Mouse (Mus musculus) MEL (cell line): ENCODE results near the gene Sh3glb2. TPM values are rescaled to one million over a fixed set of nuclear protein-coding genes. Genes with fewer than 3 reads are reported as not detected.

Experiments used
- DNase-seq: peaks from one replicate; pipeline ENCODE4 v3.0.0; 2011; ENCODE audit warnings: low read depth, low spot score
- H3K27ac ChIP-seq: 2 replicates; pipeline ENCODE4 v1.5.1; 2012; ENCODE audit warnings: low read depth, mild to moderate bottlenecking, control low read depth, low read length, moderate library complexity; ENCODE audit not compliant: control insufficient read depth
- H3K27me3 ChIP-seq, 2 experiments: fragments of 150-350 bp in 1 of 2; sonication (generic) in 1 of 2; 2 replicates each; pipeline ENCODE4 v1.6.1; 2012; ENCODE audit warnings: low read length in 2 of 2, mild to moderate bottlenecking in 2 of 2, improper control_type of control experiment in 1 of 2, moderate library complexity in 1 of 2; ENCODE audit not compliant: insufficient read depth in 2 of 2, control insufficient read depth in 1 of 2
- H3K36me3 ChIP-seq, 2 experiments: 2 replicates each; pipeline ENCODE4 v1.6.1; 2012 to 2014; ENCODE audit warnings: low read length in 2 of 2, improper control_type of control experiment in 1 of 2, inconsistent platforms in 1 of 2, mild to moderate bottlenecking in 1 of 2; ENCODE audit not compliant: insufficient read depth in 2 of 2, control insufficient read depth in 1 of 2
- H3K4me1 ChIP-seq, 2 experiments: fragments of 150-350 bp in 1 of 2; sonication (generic) in 1 of 2; 2 replicates each; pipeline ENCODE4 v1.6.1; 2012; ENCODE audit warnings: low read length in 2 of 2, improper control_type of control experiment in 1 of 2, mild to moderate bottlenecking in 1 of 2; ENCODE audit not compliant: insufficient read depth in 2 of 2, control insufficient read depth in 1 of 2
- H3K4me3 ChIP-seq, 2 experiments: fragments of 150-350 bp in 1 of 2; sonication (generic) in 1 of 2; 2 replicates each; pipeline ENCODE4 v1.5.1; 2012; ENCODE audit warnings: low read depth in 2 of 2, low read length in 2 of 2, mild to moderate bottlenecking in 2 of 2, moderate library complexity in 2 of 2, control low read depth in 1 of 2, improper control_type of control experiment in 1 of 2; ENCODE audit not compliant: control insufficient read depth in 1 of 2, insufficient read depth in 1 of 2
- H3K79me2 ChIP-seq: 2 replicates; pipeline ENCODE4 v1.6.1; 2012; ENCODE audit warnings: mild to moderate bottlenecking, low read length, moderate library complexity; ENCODE audit not compliant: control insufficient read depth, poor library complexity, insufficient read depth
- H3K9ac ChIP-seq: 2 replicates; pipeline ENCODE4 v1.6.1; 2012; ENCODE audit warnings: low read depth, mild to moderate bottlenecking, control low read depth, low read length, moderate library complexity; ENCODE audit not compliant: control insufficient read depth, poor library complexity, severe bottlenecking
- H3K9me3 ChIP-seq: fragments of 150-350 bp; sonication (generic); replicated peaks from 2 replicates; pipeline ENCODE4 v1.6.1; 2012; ENCODE audit warnings: mild to moderate bottlenecking, low read length, improper control_type of control experiment, moderate library complexity; ENCODE audit not compliant: insufficient read depth
- BHLHE40 ChIP-seq: IDR thresholded peaks from 2 replicates; pipeline ENCODE4 v1.6.1; 2012; ENCODE audit warnings: low read depth, mild to moderate bottlenecking, inconsistent platforms, low read length, improper control_type of control experiment, borderline replicate concordance
- CTCF ChIP-seq, 3 experiments: IDR thresholded peaks in 2 of 3; conservative IDR thresholded peaks in 1 of 3; 2 replicates each; pipeline ENCODE4 v1.5.1; 2011 to 2012; ENCODE audit warnings: low read length in 3 of 3, low read depth in 2 of 3, mild to moderate bottlenecking in 2 of 3, improper control_type of control experiment in 1 of 3, inconsistent platforms in 1 of 3, mixed read lengths in 1 of 3, moderate library complexity in 1 of 3; ENCODE audit not compliant: control insufficient read depth in 1 of 3, insufficient read depth in 1 of 3, poor library complexity in 1 of 3, severe bottlenecking in 1 of 3
- E2F4 ChIP-seq: IDR thresholded peaks from 2 replicates; pipeline ENCODE4 v1.6.1; 2011; ENCODE audit warnings: low read depth, low read length, improper control_type of control experiment, borderline replicate concordance
- ELF1 ChIP-seq: IDR thresholded peaks from 2 replicates; pipeline ENCODE4 v1.6.1; 2014; ENCODE audit warnings: low read depth, mild to moderate bottlenecking, inconsistent platforms, low read length, improper control_type of control experiment, moderate library complexity
- EP300 ChIP-seq, 2 experiments: IDR thresholded peaks; 2 replicates each; pipeline ENCODE4 v1.6.1; 2011; ENCODE audit warnings: improper control_type of control experiment in 2 of 2, low read length in 2 of 2, low read depth in 1 of 2, mild to moderate bottlenecking in 1 of 2
- ETS1 ChIP-seq: IDR thresholded peaks from 2 replicates; pipeline ENCODE4 v1.6.1; 2012; ENCODE audit warnings: low read depth, mild to moderate bottlenecking, inconsistent platforms, low read length, improper control_type of control experiment, moderate library complexity
- GATA1 ChIP-seq: IDR thresholded peaks from 2 replicates; pipeline ENCODE4 v1.6.1; 2011; ENCODE audit warnings: low read depth, low read length, improper control_type of control experiment
- HCFC1 ChIP-seq: IDR thresholded peaks from 2 replicates; pipeline ENCODE4 v1.6.1; 2012; ENCODE audit warnings: low read depth, mild to moderate bottlenecking, inconsistent platforms, low read length, improper control_type of control experiment, moderate library complexity
- JUND ChIP-seq: IDR thresholded peaks from 2 replicates; pipeline ENCODE4 v1.6.1; 2011; ENCODE audit warnings: low read depth, mild to moderate bottlenecking, improper control_type of control experiment, low read length
- KAT2A ChIP-seq: conservative IDR thresholded peaks from 2 replicates; pipeline ENCODE4 v1.6.1; 2012; ENCODE audit warnings: low read depth, low read length, improper control_type of control experiment, inconsistent platforms
- MAFK ChIP-seq: IDR thresholded peaks from 2 replicates; pipeline ENCODE4 v1.6.1; 2011; ENCODE audit warnings: low read depth, mild to moderate bottlenecking, low read length, improper control_type of control experiment, borderline replicate concordance
- MXI1 ChIP-seq: IDR thresholded peaks from 2 replicates; pipeline ENCODE4 v1.6.1; 2011; ENCODE audit warnings: mild to moderate bottlenecking, low read depth, low read length, improper control_type of control experiment
- MYC ChIP-seq: IDR thresholded peaks from 2 replicates; pipeline ENCODE4 v1.6.1; 2011; ENCODE audit warnings: low read depth, mild to moderate bottlenecking, low read length, improper control_type of control experiment, moderate library complexity
- NRF1 ChIP-seq: IDR thresholded peaks from 2 replicates; pipeline ENCODE4 v1.6.1; 2014; ENCODE audit warnings: low read depth, mild to moderate bottlenecking, inconsistent platforms, low read length, improper control_type of control experiment, moderate library complexity; ENCODE audit not compliant: poor library complexity, insufficient read depth, severe bottlenecking
- POLR2A ChIP-seq, 2 experiments: IDR thresholded peaks; 2 replicates each; pipeline ENCODE4 v1.6.1; 2011 to 2012; ENCODE audit warnings: low read length in 2 of 2, mild to moderate bottlenecking in 2 of 2, control low read depth in 1 of 2, improper control_type of control experiment in 1 of 2, low read depth in 1 of 2, moderate library complexity in 1 of 2; ENCODE audit not compliant: control insufficient read depth in 1 of 2, insufficient read depth in 1 of 2, poor library complexity in 1 of 2
- POLR2AphosphoS5 ChIP-seq: IDR thresholded peaks from 2 replicates; pipeline ENCODE4 v1.6.1; 2012; ENCODE audit warnings: low read depth, borderline replicate concordance, mild to moderate bottlenecking, inconsistent platforms, low read length, moderate library complexity, mixed read lengths
- RAD21 ChIP-seq: IDR thresholded peaks from 2 replicates; pipeline ENCODE4 v1.6.1; 2011; ENCODE audit warnings: mild to moderate bottlenecking, low read depth, low read length, improper control_type of control experiment
- SMC3 ChIP-seq: IDR thresholded peaks from 2 replicates; pipeline ENCODE4 v1.6.1; 2011; ENCODE audit warnings: low read depth, low read length, improper control_type of control experiment
- TBP ChIP-seq: IDR thresholded peaks from 2 replicates; pipeline ENCODE4 v1.8.0; 2011; ENCODE audit warnings: low read depth, low read length, improper control_type of control experiment
- UBTF ChIP-seq: IDR thresholded peaks from 2 replicates; pipeline ENCODE4 v1.6.1; 2012; ENCODE audit warnings: low read depth, mild to moderate bottlenecking, inconsistent platforms, low read length, improper control_type of control experiment, moderate library complexity, borderline replicate concordance; ENCODE audit not compliant: insufficient read depth
- USF2 ChIP-seq, 2 experiments: IDR thresholded peaks; 2 replicates each; pipeline ENCODE4 v1.6.1; 2011 to 2012; ENCODE audit warnings: improper control_type of control experiment in 2 of 2, low read length in 2 of 2, borderline replicate concordance in 1 of 2, inconsistent platforms in 1 of 2, low read depth in 1 of 2, mild to moderate bottlenecking in 1 of 2; ENCODE audit not compliant: insufficient read depth in 1 of 2
- ZC3H11A ChIP-seq: IDR thresholded peaks from 2 replicates; pipeline ENCODE4 v1.6.1; 2012; ENCODE audit warnings: low read depth, mild to moderate bottlenecking, inconsistent platforms, low read length, improper control_type of control experiment
- ZKSCAN1 ChIP-seq: IDR thresholded peaks from 2 replicates; pipeline ENCODE4 v1.6.1; 2012; ENCODE audit warnings: low read depth, mild to moderate bottlenecking, inconsistent platforms, low read length, improper control_type of control experiment, moderate library complexity
- ZMIZ1 ChIP-seq: IDR thresholded peaks from 2 replicates; pipeline ENCODE4 v1.6.1; 2012; ENCODE audit warnings: low read depth, mild to moderate bottlenecking, inconsistent platforms, low read length, improper control_type of control experiment, moderate library complexity
- ZNF384 ChIP-seq: IDR thresholded peaks from 2 replicates; pipeline ENCODE4 v1.6.1; 2012; ENCODE audit warnings: low read depth, mild to moderate bottlenecking, inconsistent platforms, low read length, improper control_type of control experiment
- polyA plus RNA-seq, 2 experiments: library from polyadenylated mRNA; stranded (reverse) in 1 of 2; unstranded in 1 of 2; fragments of >175 nt in 1 of 2; fragments of >200 nt in 1 of 2; gene quantifications; 2 replicates each; pipeline versions ENCODE4 v1.2.1 to v1.2.4; 2012; ENCODE audit warnings: low replicate concordance in 2 of 2, low read depth in 1 of 2; ENCODE audit not compliant: insufficient read length in 2 of 2, insufficient read depth in 1 of 2, missing spikeins in 1 of 2
- total RNA-seq: library from RNA; depleted of rRNA; stranded (reverse); fragments of 300-350 nt; gene quantifications from 2 replicates; pipeline ENCODE4 v1.2.3, GENCODE M21; 2012

Gene Sh3glb2
- total and polyA plus RNA-seq, 3 experiments: 48.0 to 60.1 TPM; not detected in 1

DNA sequence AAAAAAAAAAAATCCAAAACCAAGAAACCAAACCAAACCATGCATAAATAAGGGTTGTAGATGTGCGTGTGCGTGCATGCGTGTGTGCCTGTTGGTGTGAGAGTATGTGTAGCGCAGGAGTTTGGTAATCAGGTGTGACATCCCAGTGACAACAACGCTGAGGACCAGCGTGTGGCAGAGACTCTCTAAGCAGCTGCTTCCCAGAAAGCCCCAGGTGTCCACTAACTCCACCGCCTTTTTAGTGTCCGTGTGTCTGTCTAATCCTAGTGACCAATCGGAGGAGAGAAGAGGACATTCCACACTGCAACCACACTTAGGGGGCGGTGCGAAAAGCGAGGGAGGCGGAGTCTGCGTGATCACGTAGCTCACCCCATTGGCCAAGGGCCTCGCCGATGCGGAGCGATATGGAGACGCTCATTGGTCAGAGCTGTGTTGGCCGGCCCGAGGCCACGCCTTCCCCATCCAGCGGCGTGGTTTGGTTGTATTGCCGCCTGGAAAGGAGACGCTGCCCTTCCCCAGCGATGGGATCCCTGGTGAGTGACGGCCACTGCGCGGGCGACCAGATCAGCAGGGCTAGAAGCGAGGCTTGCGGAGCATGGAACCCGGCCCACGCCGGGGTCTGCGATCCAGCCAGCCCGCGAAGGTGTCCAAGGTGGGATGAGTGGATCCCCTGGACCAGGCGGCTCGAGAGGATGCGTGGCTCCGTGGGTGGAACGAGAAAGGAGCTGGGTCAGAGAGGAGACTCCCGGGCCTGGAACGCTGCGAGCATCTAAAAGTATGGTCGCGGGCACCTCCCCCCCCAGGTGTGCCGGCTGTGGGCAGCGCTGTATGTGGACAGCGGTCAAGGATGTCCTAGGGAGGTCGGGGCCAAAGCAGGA lies 4.9 kb upstream of the Sh3glb2 start, which contains the start of gene Miga2 (continued):
- TF ChIP-seq ZKSCAN1 (no peak), EP300 (IDR thresholded peaks at IDR 0.05; ENCODE audit: low read depth in 1 of 2, low read length in 2 of 2) (no peak), E2F4 (no peak), ZNF384 (peak; percentile 97), UBTF (no peak), MYC (peak; percentile 67), HCFC1 (peak; percentile 84), ZMIZ1 (0 out of 2 replicates have a peak, but pooled peaks have one; percentile 66), ZC3H11A (no peak), ELF1 (no peak; the same call in 1 of the 2 replicates), RAD21 (no peak), MXI1 (peak; percentile 92), GATA1 (no peak), POLR2AphosphoS5 (no peak), KAT2A (peak; percentile 55), JUND (no peak), POLR2A (IDR thresholded peaks at IDR 0.05; ENCODE audit: control insufficient read depth in 1 of 2, insufficient read depth in 1 of 2, low read depth in 1 of 2, low read length in 2 of 2, poor library complexity in 1 of 2) (peak; percentile 32 to 70; a peak in 2 of 4 replicates), MAFK (no peak), BHLHE40 (no peak), NRF1 (peak; percentile 38; the same call in 1 of the 2 replicates)

DNA sequence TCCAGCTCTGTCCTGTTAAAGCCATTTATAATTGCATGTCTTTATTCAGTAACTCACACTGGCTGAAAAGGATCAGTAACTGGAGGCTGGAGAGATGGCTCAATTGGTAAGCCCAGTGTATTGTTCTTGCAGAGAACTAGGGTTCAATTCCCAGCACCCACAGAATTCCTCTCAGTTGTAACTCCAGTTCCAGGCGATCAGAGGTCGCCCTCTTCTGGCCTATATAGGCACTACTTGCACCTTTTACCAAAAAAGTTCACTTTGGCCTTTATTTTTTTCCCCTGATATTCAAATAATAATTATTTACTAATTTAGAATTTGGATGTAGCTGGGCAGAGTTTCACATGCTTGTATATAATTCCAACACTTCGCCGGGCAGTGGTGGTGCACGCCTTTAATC lies 3.7 kb upstream of the Sh3glb2 start:
- Histone ChIP-seq H3K9me3 (no peaks in the 10 kb centered on the region), H3K9ac (no peak overlapping the region), H3K79me2 (peaks cover 15% of the 10 kb centered on the region), H3K36me3 (peaks cover 0 to 3% of the 10 kb centered on the region in 2 experiments; a peak in 2 of 4 replicates), H3K4me1 (peaks cover 0 to 10% of the 10 kb centered on the region in 2 experiments; a peak in 2 of 4 replicates), H3K27me3 (no peaks in the 10 kb centered on the region), H3K27ac (no peak overlapping the region), H3K4me3 (no peak overlapping the region)
- TF ChIP-seq SMC3: peak; percentile 42
- TF ChIP-seq POLR2A (IDR thresholded peaks at IDR 0.05; ENCODE audit: control insufficient read depth in 1 of 2, insufficient read depth in 1 of 2, low read depth in 1 of 2, low read length in 2 of 2, poor library complexity in 1 of 2): no peak
- peak; percentile 70 for TF ChIP-seq ZNF384
- no peak for TF ChIP-seq ETS1
- TF ChIP-seq CTCF (IDR thresholded peaks at IDR 0.05 in 2 of 3, conservative IDR thresholded peaks at IDR 0.05 in 1 of 3; ENCODE audit: control insufficient read depth in 1 of 3, insufficient read depth in 1 of 3, low read depth in 2 of 3, low read length in 3 of 3, poor library complexity in 1 of 3, severe bottlenecking in 1 of 3): peak; percentile 50 to 69 (median 60)
- TF ChIP-seq RAD21: peak; percentile 53
- no peak for TF ChIP-seq USF2 (IDR thresholded peaks at IDR 0.05; ENCODE audit: borderline replicate concordance in 1 of 2, insufficient read depth in 1 of 2, low read depth in 1 of 2, low read length in 2 of 2)
- peak; percentile 56; the same call in 1 of the 2 replicates for TF ChIP-seq TBP
- DNase-seq: peak; percentile 63
